ENCODE assay signal across 8 mouse cellular contexts in genomic region chr1:178072798-178073197, GRCm38 (mm10).
DNase-seq lines count a peak whose midpoint lies in the region; ATAC-seq and TF ChIP-seq lines count a peak whose summit lies in the region.
"Not testable (repeated sequence)": the region's sequence is repeated elsewhere in the genome, so short reads cannot be mapped to it uniquely, and the experiment has no call there.

No protein-coding gene starts in this region.

- not testable (repeated sequence) for H3K4me1 ChIP-seq in G1E (ENCODE audit: insufficient read depth, low read depth, low read length); embryonic fibroblast, embryonic 13.5 days (ENCODE audit: control insufficient read depth, insufficient read depth, low read length); intestine, postnatal 0 days (replicated peaks; ENCODE audit: control insufficient read depth, insufficient read depth, low read length)

- H3K27ac ChIP-seq in embryonic fibroblast, embryonic 13.5 days (ENCODE audit: insufficient read depth, low read length); intestine, postnatal 0 days (ENCODE audit: low read depth, low read length): not testable (repeated sequence)

- not testable (repeated sequence) for H3K36me3 ChIP-seq in G1E (replicated peaks); intestine, postnatal 0 days (ENCODE audit: control insufficient read depth, insufficient read depth)

- TF ChIP-seq CTCF in G1E (IDR thresholded peaks at IDR 0.05; ENCODE audit: low read depth, low read length) = not testable (repeated sequence)
- TF ChIP-seq CTCF in embryonic fibroblast, embryonic 13.5 days (IDR thresholded peaks at IDR 0.05; ENCODE audit: borderline replicate concordance, insufficient read depth, low read length) = 0 out of 2 replicates have a peak, but pooled peaks have one; percentile 6
- peak; percentile 36 for TF ChIP-seq CTCF in intestine, postnatal 0 days (IDR thresholded peaks at IDR 0.05; ENCODE audit: low read depth)

- WGBS in intestine, postnatal 0 days = 61% methylated on average over 4 of the region's 4 CpGs

- H3K4me3 ChIP-seq in G1E (ENCODE audit: low read depth, low read length); embryonic fibroblast, embryonic 13.5 days (ENCODE audit: insufficient read depth, low read length); intestine, postnatal 0 days (ENCODE audit: low read depth, low read length): not testable (repeated sequence)

- TF ChIP-seq POLR2A in embryonic fibroblast, embryonic 13.5 days (IDR thresholded peaks at IDR 0.05; ENCODE audit: low read depth, low read length) = not testable (repeated sequence)

- not testable (repeated sequence) for H3K27me3 ChIP-seq in G1E (ENCODE audit: insufficient read depth, low read length); intestine, postnatal 0 days (replicated peaks; ENCODE audit: control insufficient read depth, insufficient read depth, low read length)

- not testable (repeated sequence) for H3K9ac ChIP-seq in intestine, postnatal 0 days (ENCODE audit: low read depth, low read length)

- ATAC-seq in G1E (ENCODE audit: extremely low read depth, insufficient number of reproducible peaks, low FRiP score, poor library complexity, severe bottlenecking) = peak; percentile 4; the same call in 1 of the 2 replicates
- ATAC-seq in intestine, postnatal 0 days = not testable (repeated sequence)
- ATAC-seq in megakaryocyte-erythroid progenitor cell, adult 5-6 weeks (replicated peaks; ENCODE audit: low FRiP score, low TSS enrichment, poor library complexity, severe bottlenecking) = peak; percentile 79

- H3K9me3 ChIP-seq in G1E (replicated peaks); intestine, postnatal 0 days (ENCODE audit: control insufficient read depth): not testable (repeated sequence)

- DNase-seq in A20 (ENCODE audit: low read depth, low spot score) (peak; percentile 53), liver (peak; percentile 19)
- DNase-seq in G1E (ENCODE audit: low spot score) = not testable (repeated sequence)
- peak; percentile 4 for DNase-seq in c-Kit-positive CD71-positive TER-119-negative erythroid progenitor cells, embryonic 14.5 days (ENCODE audit: low read depth)
- DNase-seq in thymus, postnatal 10 days (ENCODE audit: low spot score in 2 of 2) = peak; percentile 7 to 24

- not testable (repeated sequence) for H3K4me2 ChIP-seq in intestine, postnatal 0 days (replicated peaks; ENCODE audit: low read depth)
